Mouse (Mus musculus) midbrain, embryonic 16.5 days (tissue): Measurements from ENCODE around the gene Rab26. TPM values are rescaled to one million over a fixed set of nuclear protein-coding genes. Genes with fewer than 3 reads are reported as not detected.

Experiments
- ATAC-seq: fragments of 200-750 bp; cut with Nextera tagmentation; 2 replicates; pipeline ENCODE4 v1.8.0; 2017; ENCODE audit warnings: moderate TSS enrichment
- H3K27ac ChIP-seq: fragments of 300-500 bp; sonication (generic); 2 replicates; pipeline ENCODE4 v1.5.1; 2014; ENCODE audit warnings: mild to moderate bottlenecking, low read length, mixed read lengths
- H3K27me3 ChIP-seq: fragments of 300-500 bp; sonication (generic); 2 replicates; pipeline ENCODE4 v1.6.1; 2014; ENCODE audit warnings: low read depth, low read length, mixed read lengths; ENCODE audit not compliant: control insufficient read depth, insufficient read depth
- H3K36me3 ChIP-seq: fragments of 300-500 bp; sonication (generic); 2 replicates; pipeline ENCODE4 v1.6.1; 2014; ENCODE audit warnings: mild to moderate bottlenecking, low read length, moderate library complexity, mixed read lengths; ENCODE audit not compliant: control insufficient read depth, insufficient read depth
- H3K4me1 ChIP-seq: fragments of 300-500 bp; sonication (generic); 2 replicates; pipeline ENCODE4 v1.6.1; 2014; ENCODE audit warnings: mild to moderate bottlenecking, low read length, mixed read lengths; ENCODE audit not compliant: control insufficient read depth, insufficient read depth
- H3K4me2 ChIP-seq: fragments of 300-500 bp; sonication (generic); 2 replicates; pipeline ENCODE4 v1.6.1; 2014; ENCODE audit warnings: mild to moderate bottlenecking, low read length, mixed read lengths
- H3K4me3 ChIP-seq: fragments of 300-500 bp; sonication (generic); 2 replicates; pipeline ENCODE4 v1.5.1; 2014; ENCODE audit warnings: low read depth, mild to moderate bottlenecking, low read length, moderate library complexity, mixed read lengths
- H3K9ac ChIP-seq: fragments of 300-500 bp; sonication (generic); 2 replicates; pipeline ENCODE4 v1.6.1; 2014; ENCODE audit warnings: low read depth, low read length, mixed read lengths
- H3K9me3 ChIP-seq: fragments of 300-500 bp; sonication (generic); replicated peaks from 2 replicates; pipeline ENCODE4 v1.6.1; 2014; ENCODE audit warnings: mild to moderate bottlenecking, low read length, mixed read lengths; ENCODE audit not compliant: control insufficient read depth, poor library complexity, severe bottlenecking
- WGBS: fragments of 180-500 bp; shearing (Covaris S2); extraction: QIAGEN DNeasy Blood & Tissue Kit; methylation state at CpG from one replicate; pipeline ENCODE4 v1.1.7; 2014; 5-methylcytosine and 5-hydroxymethylcytosine counted together
- polyA plus RNA-seq: library from polyadenylated mRNA; unstranded; fragments of >200 nt; fragmentation: Nextera tagmentation; extraction: Ambion mirVana; gene quantifications from 2 replicates; pipeline ENCODE4 v1.2.1, GENCODE M21; 2015

Rab26 gene
- polyA plus RNA-seq, 1 experiment from 2014 or later, result 14.7 TPM

DNA sequence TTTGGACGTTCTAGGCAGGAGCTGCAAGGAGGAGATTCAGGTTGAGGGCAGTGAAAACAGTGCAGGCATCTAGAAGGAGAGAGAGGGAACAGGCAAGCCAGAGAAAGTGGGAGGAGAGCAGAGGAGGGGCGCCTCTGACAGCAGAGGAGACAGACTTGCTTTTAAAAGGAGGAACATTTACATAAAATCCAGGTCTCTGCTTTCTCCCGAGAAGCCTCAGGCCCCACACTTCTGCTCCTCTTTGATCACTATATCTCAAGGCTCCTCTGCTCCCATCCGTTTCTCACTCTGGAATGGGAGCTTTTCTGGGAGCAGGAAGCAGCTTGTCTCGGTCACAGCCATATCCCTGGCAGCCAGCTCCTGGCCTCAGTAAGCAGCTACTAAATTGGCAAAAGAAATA lies 1.3 kb upstream of the Rab26 start:
- no peaks in the 10 kb centered on the region for H3K9me3 ChIP-seq
- ATAC-seq, result no peak
- H3K4me3 ChIP-seq, result no peak overlapping the region
- H3K4me2 ChIP-seq, result no peak overlapping the region
- H3K4me1 ChIP-seq, result peaks cover 27% of the 10 kb centered on the region
- no peaks in the 10 kb centered on the region; the same call in 1 of the 2 replicates for H3K27me3 ChIP-seq
- H3K9ac ChIP-seq, result no peak overlapping the region
- no peak overlapping the region for H3K27ac ChIP-seq
- no peaks in the 10 kb centered on the region for H3K36me3 ChIP-seq
- 45% methylated on average over 5 of the region's 5 CpGs for WGBS

DNA sequence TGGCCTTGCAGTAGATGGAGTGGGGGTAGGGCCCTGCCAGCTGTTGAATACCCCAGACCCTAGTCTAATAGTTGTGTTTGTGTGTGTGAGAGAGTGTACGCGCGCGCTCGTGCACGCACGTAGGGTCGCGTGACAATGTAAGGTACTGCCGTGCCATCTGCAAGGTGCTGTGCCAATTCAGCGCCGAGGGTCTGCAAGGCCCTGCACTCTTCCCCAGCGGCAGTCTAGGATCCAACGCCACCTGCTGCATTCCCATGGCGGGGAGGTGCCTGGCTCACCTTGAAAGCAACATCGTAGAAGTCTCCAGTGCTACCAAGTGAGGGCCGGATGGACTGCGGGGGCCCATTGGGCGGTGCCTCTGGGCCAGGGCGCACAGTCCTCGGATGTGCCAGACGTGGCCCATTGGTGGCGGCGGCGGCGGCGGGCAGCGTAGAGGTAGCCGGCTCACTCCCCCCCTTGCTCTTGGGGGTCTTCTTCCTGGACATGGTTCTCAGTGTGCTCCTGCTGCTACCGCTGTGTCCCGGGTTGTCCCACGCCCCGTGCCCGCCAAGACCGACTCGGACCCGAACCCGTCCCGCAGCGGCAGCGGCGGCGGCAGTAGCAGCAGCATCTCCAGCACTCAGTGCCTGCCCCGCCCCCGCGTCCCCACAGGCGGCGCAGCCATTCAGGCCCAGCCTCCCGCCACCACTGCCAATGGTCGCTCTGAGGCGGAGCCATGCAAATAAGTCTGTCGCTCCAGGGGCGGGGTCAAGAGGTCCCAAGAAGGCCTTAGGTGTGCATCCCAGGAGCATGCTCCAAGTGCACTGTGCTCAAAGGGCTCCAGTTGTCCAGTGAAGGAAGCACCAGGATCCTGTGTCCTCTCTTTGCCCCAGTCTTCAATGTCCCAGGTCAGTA lies 664 bp downstream of the Rab26 start:
- peak overlapping the region; percentile 28; the same call in 1 of the 2 replicates for H3K27ac ChIP-seq
- peak; percentile 30; the same call in 1 of the 2 replicates for ATAC-seq
- H3K36me3 ChIP-seq, result no peaks in the 10 kb centered on the region; the same call in 1 of the 2 replicates
- peaks cover 43% of the 10 kb centered on the region for H3K4me1 ChIP-seq
- no peaks in the 10 kb centered on the region for H3K9me3 ChIP-seq
- H3K27me3 ChIP-seq, result no peaks in the 10 kb centered on the region; the same call in 1 of the 2 replicates
- H3K9ac ChIP-seq, result peak overlapping the region; percentile 66
- peak overlapping the region; percentile 41 for H3K4me3 ChIP-seq
- 8% methylated on average over 53 of the region's 53 CpGs for WGBS
- H3K4me2 ChIP-seq, result peak overlapping the region; percentile 84

DNA sequence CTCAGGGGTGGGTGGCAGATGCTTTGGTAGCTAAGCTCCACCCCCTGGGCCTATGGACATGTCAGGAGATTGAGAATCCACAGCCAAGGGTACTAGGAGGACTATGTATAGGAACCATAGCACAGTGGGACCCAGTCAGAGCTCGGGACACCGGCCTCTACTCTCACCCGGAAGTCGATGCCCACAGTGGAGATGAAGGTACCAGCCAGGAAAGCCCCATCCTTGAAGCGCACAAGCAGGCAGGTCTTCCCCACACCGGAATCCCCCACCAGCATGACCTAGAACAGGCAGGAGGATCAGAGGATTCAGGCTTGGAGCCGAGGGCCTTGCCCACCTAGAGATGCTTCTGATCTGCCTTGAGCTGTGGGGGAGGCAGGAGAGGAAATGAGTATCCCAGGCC lies 2.0 kb downstream of the Rab26 start:
- WGBS, result 71% methylated on average over 7 of the region's 7 CpGs
- Histone ChIP-seq H3K9me3 (no peaks in the 10 kb centered on the region), H3K4me2 (no peak overlapping the region), H3K9ac (peak overlapping the region; percentile 31), H3K36me3 (no peaks in the 10 kb centered on the region; the same call in 1 of the 2 replicates), H3K4me3 (no peak overlapping the region), H3K27ac (no peak overlapping the region), H3K27me3 (no peaks in the 10 kb centered on the region; the same call in 1 of the 2 replicates), H3K4me1 (peaks cover 32% of the 10 kb centered on the region)
- ATAC-seq, result no peak

DNA sequence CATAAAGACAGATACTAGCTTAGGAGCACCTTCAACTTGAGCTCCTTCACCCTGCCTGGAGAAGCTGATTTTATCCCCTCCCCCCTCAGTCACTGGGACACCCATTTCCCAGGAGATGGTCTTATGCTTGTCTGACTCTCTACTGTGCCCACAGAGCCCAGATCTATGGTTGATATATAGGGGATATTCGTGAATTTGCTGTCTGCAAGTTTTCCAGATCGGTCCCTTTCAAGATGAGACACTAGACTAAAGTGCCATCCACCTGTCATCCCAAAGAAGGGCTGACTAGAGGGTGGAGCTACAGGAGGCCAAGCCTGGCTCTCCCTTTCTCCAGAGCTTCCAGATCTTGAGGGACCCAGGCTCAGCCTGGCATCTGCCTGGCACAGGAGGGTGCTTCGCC lies 2.9 kb downstream of the Rab26 start:
- H3K4me1 ChIP-seq, result peaks cover 41% of the 10 kb centered on the region

DNA sequence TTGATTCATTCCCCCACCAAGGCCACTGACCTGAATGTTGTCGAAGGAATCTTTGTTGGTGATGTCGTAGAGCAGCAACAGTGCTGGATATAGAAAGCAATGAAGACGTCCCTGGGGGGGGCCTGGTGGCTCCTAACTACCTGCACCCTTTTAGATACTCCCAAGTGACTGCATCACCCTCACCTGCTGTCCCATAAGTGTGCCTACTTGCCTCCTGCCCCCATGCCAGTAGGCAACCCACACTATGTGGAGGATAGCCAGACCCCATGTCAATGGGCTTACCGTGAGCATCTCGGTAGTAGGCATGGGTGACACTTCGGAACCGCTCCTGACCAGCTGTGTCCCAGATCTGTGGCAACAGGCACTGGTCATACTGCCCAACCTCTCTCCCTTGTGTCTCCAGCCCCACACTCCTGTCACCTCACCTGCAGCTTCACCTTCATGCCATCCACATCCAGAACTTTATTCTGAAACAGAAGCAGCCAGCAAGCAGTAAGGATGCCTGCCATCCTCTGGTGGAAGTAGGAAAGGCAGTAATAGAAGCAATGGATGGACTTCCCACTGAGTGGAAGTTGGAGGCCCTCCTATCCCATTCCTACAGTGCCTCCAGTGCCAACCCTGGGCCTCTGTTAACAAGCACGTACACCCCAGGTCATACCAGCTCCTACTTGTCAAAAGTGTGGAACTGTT lies 3.5 kb downstream of the Rab26 start:
- WGBS, result 37% methylated on average over 8 of the region's 8 CpGs

More for the DNA sequence above, 2.9 kb downstream of the Rab26 start:
- Histone ChIP-seq H3K27ac (no peak overlapping the region), H3K4me2 (no peak overlapping the region), H3K4me3 (no peak overlapping the region), H3K36me3 (no peaks in the 10 kb centered on the region; the same call in 1 of the 2 replicates), H3K9ac (no peak overlapping the region; the same call in 1 of the 2 replicates), H3K9me3 (no peaks in the 10 kb centered on the region), H3K27me3 (no peaks in the 10 kb centered on the region; the same call in 1 of the 2 replicates)
- ATAC-seq, result no peak
- WGBS, result 78% methylated on average over 3 of the region's 3 CpGs

DNA sequence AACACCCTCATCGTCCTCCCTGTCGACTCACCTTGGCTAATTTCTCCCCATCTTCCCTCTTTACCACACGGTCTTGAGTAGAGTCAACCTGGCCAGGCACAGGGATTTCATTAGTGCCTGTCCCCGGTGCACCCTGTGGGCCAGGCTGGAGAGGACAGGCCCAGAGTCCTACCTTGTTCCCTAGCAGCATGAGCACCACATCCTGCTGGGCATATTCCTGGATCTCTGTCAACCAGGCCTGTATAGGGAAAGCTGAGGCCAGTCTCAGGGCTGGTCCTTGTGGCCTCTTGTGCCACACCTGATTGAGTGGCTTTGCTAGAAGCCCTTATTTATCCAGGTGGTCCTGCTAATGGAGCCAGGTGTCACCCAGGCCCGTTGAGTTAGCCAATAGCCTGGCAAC lies 4.1 kb downstream of the Rab26 start:
- Histone ChIP-seq H3K4me2 (peak overlapping the region; percentile 94), H3K27ac (no peak overlapping the region), H3K4me3 (peak overlapping the region; percentile 48), H3K4me1 (peaks cover 41% of the 10 kb centered on the region), H3K9me3 (no peaks in the 10 kb centered on the region), H3K9ac (peak overlapping the region; percentile 64), H3K27me3 (no peaks in the 10 kb centered on the region; the same call in 1 of the 2 replicates), H3K36me3 (no peaks in the 10 kb centered on the region; the same call in 1 of the 2 replicates)
- no peak for ATAC-seq
- 25% methylated on average over 5 of the region's 5 CpGs for WGBS

More for the DNA sequence above, 3.5 kb downstream of the Rab26 start:
- Histone ChIP-seq H3K36me3 (no peaks in the 10 kb centered on the region; the same call in 1 of the 2 replicates), H3K9me3 (no peaks in the 10 kb centered on the region), H3K27ac (no peak overlapping the region), H3K4me2 (peak overlapping the region; percentile 94; the same call in 1 of the 2 replicates), H3K4me3 (no peak overlapping the region), H3K4me1 (peaks cover 41% of the 10 kb centered on the region), H3K9ac (peak overlapping the region; percentile 64; the same call in 1 of the 2 replicates), H3K27me3 (no peaks in the 10 kb centered on the region; the same call in 1 of the 2 replicates)
- ATAC-seq, result no peak

DNA sequence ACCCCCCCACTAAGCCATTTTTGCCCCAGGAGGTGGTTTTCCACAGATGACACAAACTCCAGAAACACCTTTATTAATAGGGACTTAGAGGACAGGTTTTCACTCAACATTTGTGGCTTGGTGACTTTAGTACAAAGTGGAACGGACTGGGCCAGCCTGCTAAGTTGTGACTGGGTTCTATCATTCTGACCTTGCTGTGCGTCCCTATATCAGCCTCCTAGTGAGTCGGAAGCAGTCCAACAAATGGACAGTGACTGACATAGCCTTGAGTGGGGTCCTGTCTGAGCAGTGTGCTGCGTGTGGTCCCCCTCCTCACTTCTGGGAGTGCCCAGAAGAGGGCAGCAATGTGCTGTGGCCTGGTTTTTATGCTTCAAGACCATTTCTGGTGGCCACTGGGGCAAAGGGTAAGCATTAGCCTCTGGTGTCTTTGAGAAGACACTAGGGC lies 5.0 kb downstream of the Rab26 start:
- Histone ChIP-seq H3K36me3 (no peaks in the 10 kb centered on the region; the same call in 1 of the 2 replicates), H3K4me3 (peak overlapping the region; percentile 48), H3K27me3 (no peaks in the 10 kb centered on the region; the same call in 1 of the 2 replicates), H3K9ac (peak overlapping the region; percentile 64), H3K9me3 (no peaks in the 10 kb centered on the region), H3K27ac (peak overlapping the region; percentile 77; the same call in 1 of the 2 replicates), H3K4me1 (peaks cover 41% of the 10 kb centered on the region), H3K4me2 (peak overlapping the region; percentile 94)
- ATAC-seq, result no peak
- under 1% methylated on average over 4 of the region's 4 CpGs for WGBS

DNA sequence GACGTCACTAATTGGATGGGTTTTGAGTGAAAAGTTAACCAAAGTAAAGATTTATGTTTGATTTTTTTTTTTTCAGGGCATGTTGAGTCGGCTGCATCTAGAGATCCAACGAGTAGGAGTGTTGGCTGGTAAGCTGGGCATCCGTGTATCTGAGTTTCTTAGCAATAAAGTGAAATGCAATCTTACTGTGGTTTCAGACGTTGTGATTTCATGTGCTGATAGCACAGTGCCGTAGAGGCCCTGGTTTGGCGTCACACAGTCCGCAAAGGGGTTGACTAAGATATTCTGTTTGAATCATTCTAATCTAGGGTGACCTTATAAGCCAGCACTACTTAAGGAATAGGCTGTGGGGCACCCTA lies 5.5 kb downstream of the Rab26 start:
- ATAC-seq, result no peak
- no peaks in the 10 kb centered on the region for H3K9me3 ChIP-seq
- H3K4me3 ChIP-seq, result peak overlapping the region; percentile 48
- 0% methylated on average over 8 of the region's 8 CpGs for WGBS
- peak overlapping the region; percentile 64 for H3K9ac ChIP-seq
- H3K4me1 ChIP-seq, result peaks cover 41% of the 10 kb centered on the region
- peak overlapping the region; percentile 77 for H3K27ac ChIP-seq
- no peaks in the 10 kb centered on the region; the same call in 1 of the 2 replicates for H3K27me3 ChIP-seq
- peak overlapping the region; percentile 94 for H3K4me2 ChIP-seq
- H3K36me3 ChIP-seq, result no peaks in the 10 kb centered on the region; the same call in 1 of the 2 replicates
